Mouse (Mus musculus): ENCODE results near the gene Sh3pxd2b. TPM values are rescaled to one million over a fixed set of nuclear protein-coding genes. Genes with fewer than 3 reads are reported as not detected.

Gene Sh3pxd2b
- polyA plus RNA-seq, 1 experiment from 2014 or later: 30.8 TPM

DNA sequence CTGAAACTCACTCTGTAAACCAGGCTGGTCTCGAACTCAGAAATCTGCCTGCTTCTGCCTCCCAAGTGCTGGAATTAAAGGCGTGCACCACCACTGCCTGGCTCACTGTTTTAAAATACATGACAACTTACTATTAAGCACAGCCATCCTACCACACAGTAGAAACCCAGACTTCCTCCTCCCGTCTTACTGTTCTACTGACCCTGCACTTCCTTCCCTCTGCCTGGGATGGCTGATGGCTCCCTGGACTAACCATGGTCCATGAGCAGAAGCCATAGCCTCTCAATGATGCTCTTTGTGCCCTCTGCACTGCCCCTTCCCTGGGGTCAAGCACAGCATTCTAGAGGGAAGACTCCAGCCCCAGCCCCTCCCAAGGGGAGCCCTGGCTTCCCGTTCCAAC lies 17.9 kb downstream of the Sh3pxd2b start:
- Histone ChIP-seq H3K27me3 (ENCODE audit: insufficient read depth, poor library complexity, severe bottlenecking) (no peaks in the 10 kb centered on the region), H3K4me3 (no peak overlapping the region), H3K27ac (no peak overlapping the region), H3K36me3 (peaks cover 47% of the 10 kb centered on the region), H3K4me1 (replicated peaks) (peaks cover 49% of the 10 kb centered on the region), H3K9me3 (no peaks in the 10 kb centered on the region)
- 83% methylated on average over 4 of the region's 4 CpGs for WGBS
- no peak for DNase-seq (ENCODE audit: low spot score)

GRCm38 (mm10) chr11:32367056-32367455 lies 19.4 kb downstream of the Sh3pxd2b start:
- DNase-seq (ENCODE audit: low spot score): no peak
- peaks cover 40% of the 10 kb centered on the region for H3K4me1 ChIP-seq (replicated peaks)
- peaks cover 49% of the 10 kb centered on the region for H3K36me3 ChIP-seq
- 0 out of 2 replicates have a peak overlapping the region, but pooled peaks have one; percentile 8 for H3K27ac ChIP-seq
- 87% methylated on average over 2 of the region's 2 CpGs for WGBS
- no peaks in the 10 kb centered on the region for H3K9me3 ChIP-seq
- H3K4me3 ChIP-seq: no peak overlapping the region
- no peaks in the 10 kb centered on the region for H3K27me3 ChIP-seq (ENCODE audit: insufficient read depth, poor library complexity, severe bottlenecking)

DNA sequence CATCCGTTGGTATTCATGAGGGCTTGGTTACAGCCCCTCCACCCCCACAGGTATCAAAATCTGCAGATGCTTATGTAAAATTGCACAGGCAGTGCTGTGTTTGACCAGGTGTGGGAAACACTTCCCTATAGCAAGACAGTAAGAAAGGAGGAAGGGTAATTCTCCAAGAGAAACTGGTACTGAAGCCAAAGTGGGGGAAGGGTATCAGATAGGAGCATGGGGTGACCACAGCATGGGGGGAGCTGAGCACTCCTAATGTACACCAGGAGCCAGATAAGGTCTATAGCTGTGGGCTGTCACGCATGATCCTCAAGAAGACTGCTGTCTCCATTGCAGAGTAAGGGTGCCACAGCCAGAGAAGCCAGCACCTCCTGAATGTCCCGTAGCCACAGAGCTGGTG lies 21.4 kb downstream of the Sh3pxd2b start:
- WGBS: 97% methylated on average over 3 of the region's 3 CpGs
- H3K27ac ChIP-seq: no peak overlapping the region
- H3K4me1 ChIP-seq (replicated peaks): peaks cover 29% of the 10 kb centered on the region
- peaks cover 68% of the 10 kb centered on the region for H3K36me3 ChIP-seq
- no peaks in the 10 kb centered on the region for H3K27me3 ChIP-seq (ENCODE audit: insufficient read depth, poor library complexity, severe bottlenecking)
- no peaks in the 10 kb centered on the region for H3K9me3 ChIP-seq
- H3K4me3 ChIP-seq: no peak overlapping the region
- DNase-seq (ENCODE audit: low spot score): no peak

GRCm38 (mm10) chr11:32370881-32371280 lies 23.3 kb downstream of the Sh3pxd2b start:
- Histone ChIP-seq H3K27ac (no peak overlapping the region), H3K9me3 (no peaks in the 10 kb centered on the region), H3K4me1 (replicated peaks) (peaks cover 22% of the 10 kb centered on the region), H3K4me3 (no peak overlapping the region), H3K36me3 (peaks cover 74% of the 10 kb centered on the region), H3K27me3 (ENCODE audit: insufficient read depth, poor library complexity, severe bottlenecking) (no peaks in the 10 kb centered on the region)
- no peak for DNase-seq (ENCODE audit: low spot score)
- WGBS: 85% methylated on average over 1 of the region's 1 CpGs

GRCm38 (mm10) chr11:32373266-32374026 lies 25.8 kb downstream of the Sh3pxd2b start:
- 90% methylated on average over 13 of the region's 13 CpGs for WGBS
- Histone ChIP-seq H3K27ac (0 out of 2 replicates have a peak overlapping the region, but pooled peaks have one; percentile 29), H3K36me3 (peaks cover 87% of the 10 kb centered on the region), H3K27me3 (ENCODE audit: insufficient read depth, poor library complexity, severe bottlenecking) (no peaks in the 10 kb centered on the region), H3K4me3 (no peak overlapping the region), H3K9me3 (no peaks in the 10 kb centered on the region), H3K4me1 (replicated peaks) (peaks cover 14% of the 10 kb centered on the region; the same call in 1 of the 2 replicates)
- DNase-seq (ENCODE audit: low spot score): no peak

- peaks cover 92% of the 10 kb centered on the region for H3K36me3 ChIP-seq
- no peaks in the 10 kb centered on the region for H3K9me3 ChIP-seq
- 86% methylated on average over 9 of the region's 9 CpGs for WGBS
- H3K4me3 ChIP-seq: no peak overlapping the region
- peaks cover 14% of the 10 kb centered on the region; the same call in 1 of the 2 replicates for H3K4me1 ChIP-seq (replicated peaks)
- H3K27me3 ChIP-seq (ENCODE audit: insufficient read depth, poor library complexity, severe bottlenecking): no peaks in the 10 kb centered on the region
- H3K27ac ChIP-seq: 0 out of 2 replicates have a peak overlapping the region, but pooled peaks have one; percentile 29
- DNase-seq (ENCODE audit: low spot score): no peak
Observed at GRCm38 (mm10) chr11:32374027-32374589, 26.5 kb downstream of the Sh3pxd2b start.

GRCm38 (mm10) chr11:32375104-32375535 lies 27.5 kb downstream of the Sh3pxd2b start:
- peaks cover 97% of the 10 kb centered on the region for H3K36me3 ChIP-seq
- DNase-seq (ENCODE audit: low spot score): no peak
- no peak overlapping the region for H3K4me3 ChIP-seq
- H3K27me3 ChIP-seq (ENCODE audit: insufficient read depth, poor library complexity, severe bottlenecking): no peaks in the 10 kb centered on the region
- no peak overlapping the region for H3K27ac ChIP-seq
- 88% methylated on average over 4 of the region's 4 CpGs for WGBS
- H3K9me3 ChIP-seq: no peaks in the 10 kb centered on the region
- H3K4me1 ChIP-seq (replicated peaks): peaks cover 14% of the 10 kb centered on the region; the same call in 1 of the 2 replicates

GRCm38 (mm10) chr11:32376086-32376485 lies 28.5 kb downstream of the Sh3pxd2b start:
- Histone ChIP-seq H3K4me3 (no peak overlapping the region), H3K27me3 (ENCODE audit: insufficient read depth, poor library complexity, severe bottlenecking) (no peaks in the 10 kb centered on the region), H3K9me3 (no peaks in the 10 kb centered on the region), H3K4me1 (replicated peaks) (peaks cover 18% of the 10 kb centered on the region; the same call in 1 of the 2 replicates), H3K27ac (no peak overlapping the region), H3K36me3 (peaks cover 97% of the 10 kb centered on the region)
- WGBS: 85% methylated on average over 1 of the region's 1 CpGs
- DNase-seq (ENCODE audit: low spot score): no peak

DNA sequence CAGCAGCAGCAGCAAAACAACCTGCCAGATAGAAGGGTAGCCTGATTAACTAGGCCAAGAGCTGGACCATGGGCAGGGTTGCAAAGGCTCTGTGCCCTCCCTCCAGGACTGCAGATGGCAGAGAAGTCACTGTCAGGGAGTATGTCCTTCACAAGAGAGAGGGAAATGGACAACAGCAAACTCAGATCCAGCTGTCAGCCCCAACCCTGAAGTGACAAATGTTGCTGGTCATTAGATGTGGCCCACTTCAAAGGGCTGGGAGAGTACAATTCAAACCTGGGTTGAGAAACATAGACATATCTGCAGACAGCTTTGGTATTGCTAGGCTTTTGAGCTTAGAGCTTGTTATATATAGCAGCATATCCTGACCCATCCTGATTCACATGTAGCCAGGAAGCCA lies 32.3 kb downstream of the Sh3pxd2b start:
- no peaks in the 10 kb centered on the region for H3K27me3 ChIP-seq (ENCODE audit: insufficient read depth, poor library complexity, severe bottlenecking)
- no peak for DNase-seq (ENCODE audit: low spot score)
- peaks cover 80% of the 10 kb centered on the region for H3K36me3 ChIP-seq
- no peaks in the 10 kb centered on the region for H3K9me3 ChIP-seq
- H3K4me3 ChIP-seq: no peak overlapping the region
- peak overlapping the region; percentile 50 for H3K27ac ChIP-seq
- H3K4me1 ChIP-seq (replicated peaks): peaks cover 41% of the 10 kb centered on the region

- peaks cover 80% of the 10 kb centered on the region for H3K36me3 ChIP-seq
- peaks cover 41% of the 10 kb centered on the region for H3K4me1 ChIP-seq (replicated peaks)
- WGBS: 5% methylated on average over 10 of the region's 10 CpGs
- no peaks in the 10 kb centered on the region for H3K9me3 ChIP-seq
- H3K27me3 ChIP-seq (ENCODE audit: insufficient read depth, poor library complexity, severe bottlenecking): no peaks in the 10 kb centered on the region
- peak; percentile 88 for DNase-seq (ENCODE audit: low spot score)
- peak overlapping the region; percentile 92 for H3K27ac ChIP-seq
- H3K4me3 ChIP-seq: peak overlapping the region; percentile 14; the same call in 1 of the 2 replicates
Observed at GRCm38 (mm10) chr11:32383341-32384134, 35.9 kb downstream of the Sh3pxd2b start.

DNA sequence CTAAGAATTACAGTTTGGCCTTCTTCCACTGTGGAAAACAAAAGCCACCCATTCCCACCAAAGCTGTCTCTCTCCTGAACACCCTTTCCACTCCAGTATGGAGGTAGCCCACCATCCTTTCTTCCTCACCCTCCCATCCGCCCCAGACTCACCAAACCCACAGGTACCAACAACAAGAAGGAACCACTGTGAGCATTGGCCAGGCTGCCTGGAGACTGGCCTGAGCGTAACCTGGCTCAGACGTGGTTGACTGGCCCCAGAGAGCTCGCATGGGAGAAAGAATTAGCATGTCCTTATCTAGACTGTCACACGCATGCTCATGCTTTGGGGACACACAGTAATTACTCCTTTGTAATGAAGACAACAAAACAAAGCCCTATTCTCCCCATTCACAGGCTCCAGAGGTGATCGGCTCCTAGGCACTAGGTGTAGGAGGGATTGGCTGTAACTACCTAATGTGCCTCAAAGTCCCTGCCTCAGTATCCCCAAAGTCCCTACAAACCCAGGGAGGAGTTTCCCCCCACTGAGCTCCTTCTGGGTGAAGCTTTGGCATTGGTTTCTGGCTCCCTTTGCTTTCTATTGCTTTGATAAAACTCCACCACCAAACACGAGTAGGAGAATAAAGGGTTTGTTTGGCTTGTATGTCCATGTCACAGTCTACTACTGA lies 36.6 kb downstream of the Sh3pxd2b start:
- peaks cover 81% of the 10 kb centered on the region for H3K36me3 ChIP-seq
- peak overlapping the region; percentile 92 for H3K27ac ChIP-seq
- no peaks in the 10 kb centered on the region for H3K27me3 ChIP-seq (ENCODE audit: insufficient read depth, poor library complexity, severe bottlenecking)
- 39% methylated on average over 7 of the region's 7 CpGs for WGBS
- peaks cover 41% of the 10 kb centered on the region for H3K4me1 ChIP-seq (replicated peaks)
- no peaks in the 10 kb centered on the region for H3K9me3 ChIP-seq
- 0 out of 2 replicates have a peak overlapping the region, but pooled peaks have one; percentile 14 for H3K4me3 ChIP-seq
- DNase-seq (ENCODE audit: low spot score): no peak

GRCm38 (mm10) chr11:32386043-32386442 lies 38.4 kb downstream of the Sh3pxd2b start:
- Histone ChIP-seq H3K27me3 (ENCODE audit: insufficient read depth, poor library complexity, severe bottlenecking) (no peaks in the 10 kb centered on the region), H3K27ac (no peak overlapping the region), H3K9me3 (no peaks in the 10 kb centered on the region), H3K36me3 (peaks cover 81% of the 10 kb centered on the region), H3K4me1 (replicated peaks) (peaks cover 37% of the 10 kb centered on the region), H3K4me3 (no peak overlapping the region)
- DNase-seq (ENCODE audit: low spot score): no peak
- WGBS: 94% methylated on average over 2 of the region's 2 CpGs

Data from hindbrain, embryonic 10.5 days (tissue).